Mouse (Mus musculus) right cerebral cortex, postnatal 10 days (tissue): ENCODE measurements around the gene Llph.

Source experiments
- DNase-seq, 2 experiments: peaks; one replicate each; pipeline ENCODE4 v3.0.0; 2021; ENCODE audit warnings: low spot score in 2 of 2

Llph gene

DNA sequence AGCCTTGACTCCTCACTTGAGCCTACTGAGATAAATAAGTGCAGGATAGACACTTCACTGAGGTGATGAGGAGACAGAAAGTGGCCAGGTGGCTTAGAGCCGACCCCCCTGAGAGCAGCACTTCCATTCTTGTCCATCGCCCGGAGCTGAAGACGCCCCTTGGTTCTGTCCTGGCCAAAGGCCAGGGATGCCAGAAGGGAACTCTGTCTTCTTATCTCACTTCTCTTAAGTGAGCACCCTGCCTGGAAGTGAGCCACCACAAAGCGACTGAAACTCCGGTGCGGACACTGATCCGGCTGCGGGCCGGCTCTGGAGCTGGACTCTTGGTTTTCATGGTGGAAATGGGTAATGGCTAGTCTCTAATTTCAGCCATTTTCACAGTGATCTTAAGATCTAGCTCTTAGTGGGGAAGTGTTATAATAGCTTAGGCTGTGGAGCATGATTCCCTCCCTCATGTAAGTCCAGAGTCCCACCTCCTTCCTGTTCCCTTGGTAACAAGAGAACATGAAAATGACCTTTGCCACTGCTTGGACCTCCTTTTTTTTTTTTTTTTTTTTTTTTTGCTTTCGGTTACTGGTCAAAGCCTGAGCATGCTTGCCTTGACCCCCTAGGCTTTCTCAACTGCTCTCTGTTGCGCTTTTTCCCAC, 52.7 kb downstream of the Llph start:
- no peak for DNase-seq

- DNase-seq, result no peak
Measured at GRCm38 (mm10) chr10:120280375-120280774, 53.5 kb downstream of the Llph start.

DNA sequence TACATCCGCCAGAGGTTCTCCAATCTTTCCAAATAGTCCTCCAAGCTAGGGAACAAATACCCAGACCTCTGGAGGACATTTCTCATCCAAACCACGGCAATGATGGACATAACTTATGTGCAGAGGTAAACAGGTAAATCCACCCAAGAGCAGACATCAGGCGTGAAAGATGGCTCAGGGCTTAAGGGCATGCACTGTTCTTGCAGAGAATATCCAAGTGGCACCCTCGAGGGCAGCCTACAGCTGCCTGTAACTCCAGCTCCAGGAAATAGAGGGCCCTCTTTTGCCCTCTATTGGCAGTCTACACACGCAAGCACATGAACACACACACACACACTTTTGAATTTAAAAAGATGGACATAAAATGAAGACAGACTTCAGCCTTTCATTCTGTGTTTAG, 54.8 kb downstream of the Llph start:
- DNase-seq, result no peak
